In genomic region chr3:86761095-86762035, GRCm38 (mm10) we compare ENCODE assay signal across 8 mouse cellular contexts.
DNase-seq lines count a peak whose midpoint lies in the region; ATAC-seq and TF ChIP-seq lines count a peak whose summit lies in the region.

No protein-coding gene starts in this region.

- 77% methylated on average over 9 of the region's 9 CpGs for WGBS in cerebellum, adult 2 months
- 65% methylated on average over 9 of the region's 9 CpGs for WGBS in forebrain, embryonic 16.5 days
- WGBS in intestine, embryonic 16.5 days = 41% methylated on average over 9 of the region's 9 CpGs
- WGBS in limb, embryonic 10.5 days = 39% methylated on average over 9 of the region's 9 CpGs

- peak; percentile 96 for ATAC-seq in forebrain, embryonic 16.5 days
- ATAC-seq in intestine, embryonic 16.5 days = peak; percentile 82

- in situ Hi-C loops in ES-E14 (cut with MboI; ENCODE audit: low sequenced_read_pairs in 2 of 2, unreplicated experiment in 2 of 2) = loop anchor here in 1 of 2 experiments (10.0 kb wide), 1 partner anchor 437 kb away; no protein-coding TSS in a partner anchor

- H3K27me3 ChIP-seq in cerebellum, adult 2 months (ENCODE audit: control insufficient read depth, insufficient read depth, low read length) = no peaks in the 10 kb centered on the region
- no peaks in the 10 kb centered on the region for H3K27me3 ChIP-seq in forebrain, embryonic 16.5 days (replicated peaks; ENCODE audit: control insufficient read depth, insufficient read depth, low read length)
- no peaks in the 10 kb centered on the region for H3K27me3 ChIP-seq in intestine, embryonic 16.5 days (replicated peaks; ENCODE audit: control insufficient read depth, insufficient read depth, low read length)
- H3K27me3 ChIP-seq in limb, embryonic 10.5 days (ENCODE audit: low read depth, poor library complexity, severe bottlenecking) = no peaks in the 10 kb centered on the region

- no peak overlapping the region for H3K4me3 ChIP-seq in ES-E14 (ENCODE audit: insufficient read depth in 1 of 2, low read depth in 1 of 2, low read length in 2 of 2, poor library complexity in 1 of 2, severe bottlenecking in 1 of 2)
- no peak overlapping the region for H3K4me3 ChIP-seq in cerebellum, adult 2 months (replicated peaks; ENCODE audit: insufficient read depth, low read depth, low read length)
- H3K4me3 ChIP-seq in forebrain, embryonic 16.5 days (replicated peaks; ENCODE audit: low read length) = no peak overlapping the region
- no peak overlapping the region for H3K4me3 ChIP-seq in intestine, embryonic 16.5 days (ENCODE audit: low read length)
- no peak overlapping the region for H3K4me3 ChIP-seq in limb, embryonic 10.5 days

- H3K4me1 ChIP-seq in ES-E14 (ENCODE audit: control insufficient read depth in 2 of 2, insufficient read depth in 2 of 2, low read length in 2 of 2, poor library complexity in 1 of 2) = no peaks in the 10 kb centered on the region
- H3K4me1 ChIP-seq in cerebellum, adult 2 months (ENCODE audit: control insufficient read depth, insufficient read depth, low read length) = no peaks in the 10 kb centered on the region
- H3K4me1 ChIP-seq in forebrain, embryonic 16.5 days (replicated peaks; ENCODE audit: control insufficient read depth, insufficient read depth, low read length) = no peaks in the 10 kb centered on the region
- H3K4me1 ChIP-seq in intestine, embryonic 16.5 days (ENCODE audit: control insufficient read depth, insufficient read depth, low read length) = no peaks in the 10 kb centered on the region
- H3K4me1 ChIP-seq in limb, embryonic 10.5 days = peaks cover 61% of the 10 kb centered on the region

- H3K36me3 ChIP-seq in ES-E14 (ENCODE audit: control insufficient read depth, insufficient read depth, low read length, poor library complexity, severe bottlenecking) = no peaks in the 10 kb centered on the region
- no peaks in the 10 kb centered on the region for H3K36me3 ChIP-seq in forebrain, embryonic 16.5 days (ENCODE audit: control insufficient read depth, insufficient read depth)
- no peaks in the 10 kb centered on the region for H3K36me3 ChIP-seq in intestine, embryonic 16.5 days (ENCODE audit: control insufficient read depth, insufficient read depth, low read length)
- H3K36me3 ChIP-seq in limb, embryonic 10.5 days = peaks cover 3% of the 10 kb centered on the region; the same call in 1 of the 2 replicates

- H3K4me2 ChIP-seq in forebrain, embryonic 16.5 days (ENCODE audit: low read length) = no peak overlapping the region
- 0 out of 2 replicates have a peak overlapping the region, but pooled peaks have one; percentile 16 for H3K4me2 ChIP-seq in intestine, embryonic 16.5 days (ENCODE audit: low read depth, low read length)

- no peak overlapping the region for H3K27ac ChIP-seq in ES-E14 (ENCODE audit: insufficient read depth, low read depth, low read length, poor library complexity, severe bottlenecking)
- H3K27ac ChIP-seq in cerebellum, adult 2 months (ENCODE audit: insufficient read depth, low read length) = no peak overlapping the region
- H3K27ac ChIP-seq in forebrain, embryonic 16.5 days (ENCODE audit: low read length) = no peak overlapping the region
- peak overlapping the region; percentile 60; the same call in 1 of the 2 replicates for H3K27ac ChIP-seq in intestine, embryonic 16.5 days (ENCODE audit: low read length)
- H3K27ac ChIP-seq in limb, embryonic 10.5 days = peak overlapping the region; percentile 84; the same call in 1 of the 2 replicates

- no peak overlapping the region for H3K9ac ChIP-seq in ES-E14 (ENCODE audit: insufficient read depth, low read depth, low read length, poor library complexity, severe bottlenecking)
- H3K9ac ChIP-seq in forebrain, embryonic 16.5 days (replicated peaks; ENCODE audit: low read depth, low read length) = no peak overlapping the region
- no peak overlapping the region for H3K9ac ChIP-seq in intestine, embryonic 16.5 days (ENCODE audit: low read depth, low read length)

- DNase-seq in 3T3-L1 (ENCODE audit: low read depth, low spot score) = peak; percentile 85
- peak; percentile 40 for DNase-seq in ES-E14 (ENCODE audit: low read depth, low spot score)
- peak; percentile 59 to 63 for DNase-seq in cerebellum, adult 2 months
- DNase-seq in limb, embryonic 10.5 days (ENCODE audit: low spot score) = peak; percentile 78
- peak; percentile 9 to 52 for DNase-seq in natural killer cell, adult 2 months (ENCODE audit: low spot score in 2 of 2)
- DNase-seq in thymus, postnatal 36 days = peak; percentile 41 to 56

- peak; percentile 60; the same call in 1 of the 2 replicates for TF ChIP-seq CTCF in cerebellum, adult 2 months (IDR thresholded peaks at IDR 0.05; ENCODE audit: borderline replicate concordance, insufficient read depth, low read depth, low read length)

- no peak for TF ChIP-seq POLR2A in cerebellum, adult 2 months (IDR thresholded peaks at IDR 0.05; ENCODE audit: borderline replicate concordance, insufficient read depth, low read length)

- H3K9me3 ChIP-seq in ES-E14 (ENCODE audit: control insufficient read depth, insufficient read depth, low read depth, low read length) = no peaks in the 10 kb centered on the region
- H3K9me3 ChIP-seq in forebrain, embryonic 16.5 days (ENCODE audit: control insufficient read depth, low read length) = no peaks in the 10 kb centered on the region
- no peaks in the 10 kb centered on the region; the same call in 1 of the 2 replicates for H3K9me3 ChIP-seq in intestine, embryonic 16.5 days (ENCODE audit: control insufficient read depth, low read length)
- no peaks in the 10 kb centered on the region for H3K9me3 ChIP-seq in limb, embryonic 10.5 days (replicated peaks)

TF ChIP-seq in ES-E14, 5 proteins besides CTCF, POLR2A, EP300 and RAD21:
- TF ChIP-seq ZC3H11A (IDR thresholded peaks at IDR 0.05; ENCODE audit: borderline replicate concordance, low read depth, low read length) = peak; percentile 89
- no peak for TF ChIP-seq ZNF384 (IDR thresholded peaks at IDR 0.05; ENCODE audit: low read depth, low read length)
- no peak for TF ChIP-seq CHD2 (IDR thresholded peaks at IDR 0.05; ENCODE audit: low read depth, low read length)
TF ChIP-seq in ES-E14: peak in this region for 1.

Comparison
In these comparisons a context has a peak if more than half of its experiments do, and no peak if none do; other contexts are left out.
1. DNase-seq: peak in every context shown above with its lines; median percentile 85 in 3T3-L1; 78 in limb, embryonic 10.5 days; 61 in cerebellum, adult 2 months; 48 in thymus, postnatal 36 days; 40 in ES-E14; 30 in natural killer cell, adult 2 months.
2. H3K27ac ChIP-seq: peak in intestine, embryonic 16.5 days (single experiment) and limb, embryonic 10.5 days (single experiment); none in ES-E14 (single experiment), cerebellum, adult 2 months (single experiment) and forebrain, embryonic 16.5 days (single experiment).